Mouse (Mus musculus): ENCODE data around the gene Homer2. TPM values are rescaled to one million over a fixed set of nuclear protein-coding genes. Genes with fewer than 3 reads are reported as not detected.

The Homer2 gene
- polyA plus RNA-seq, 1 experiment: 1.1 TPM

GRCm38 (mm10) chr7:81626460-81626859 is 80.9 kb downstream of the Homer2 start:
- Histone ChIP-seq H3K4me3 (ENCODE audit: insufficient read depth, low read depth, low read length) (no peak overlapping the region), H3K27me3 (replicated peaks; ENCODE audit: control insufficient read depth, insufficient read depth, low read length) (no peaks in the 10 kb centered on the region), H3K36me3 (ENCODE audit: control insufficient read depth, insufficient read depth, low read length) (no peaks in the 10 kb centered on the region), H3K4me1 (ENCODE audit: control insufficient read depth, insufficient read depth, low read length) (no peaks in the 10 kb centered on the region), H3K27ac (ENCODE audit: insufficient read depth, low read depth, low read length) (no peak overlapping the region)
- TF ChIP-seq POLR2A (IDR thresholded peaks at IDR 0.05; ENCODE audit: low read depth, low read length) (no peak), CTCF (conservative IDR thresholded peaks at IDR 0.05; ENCODE audit: insufficient read depth, insufficient read length, low read depth, low read length) (peak; percentile 36; the same call in 1 of the 2 replicates)
- 82% methylated on average over 2 of the region's 2 CpGs for WGBS
- DNase-seq: peak; percentile 10

GRCm38 (mm10) chr7:81623767-81624166 is 83.6 kb downstream of the Homer2 start:
- 87% methylated on average over 6 of the region's 6 CpGs for WGBS

GRCm38 (mm10) chr7:81622793-81623192 is 84.5 kb downstream of the Homer2 start:
- WGBS: 75% methylated on average over 4 of the region's 4 CpGs
- DNase-seq: no peak
- Histone ChIP-seq H3K27me3 (replicated peaks; ENCODE audit: control insufficient read depth, insufficient read depth, low read length) (no peaks in the 10 kb centered on the region), H3K27ac (ENCODE audit: insufficient read depth, low read depth, low read length) (no peak overlapping the region), H3K36me3 (ENCODE audit: control insufficient read depth, insufficient read depth, low read length) (no peaks in the 10 kb centered on the region), H3K4me1 (ENCODE audit: control insufficient read depth, insufficient read depth, low read length) (no peaks in the 10 kb centered on the region), H3K4me3 (ENCODE audit: insufficient read depth, low read depth, low read length) (no peak overlapping the region)
- TF ChIP-seq CTCF (conservative IDR thresholded peaks at IDR 0.05; ENCODE audit: insufficient read depth, insufficient read length, low read depth, low read length) (no peak), POLR2A (IDR thresholded peaks at IDR 0.05; ENCODE audit: low read depth, low read length) (no peak)

More at GRCm38 (mm10) chr7:81623767-81624166, 83.6 kb downstream of the Homer2 start:
- TF ChIP-seq POLR2A (IDR thresholded peaks at IDR 0.05; ENCODE audit: low read depth, low read length): no peak
- no peak for TF ChIP-seq CTCF (conservative IDR thresholded peaks at IDR 0.05; ENCODE audit: insufficient read depth, insufficient read length, low read depth, low read length)
- no peaks in the 10 kb centered on the region for H3K36me3 ChIP-seq (ENCODE audit: control insufficient read depth, insufficient read depth, low read length)
- H3K4me1 ChIP-seq (ENCODE audit: control insufficient read depth, insufficient read depth, low read length): no peaks in the 10 kb centered on the region
- no peak for DNase-seq
- no peak overlapping the region for H3K4me3 ChIP-seq (ENCODE audit: insufficient read depth, low read depth, low read length)
- H3K27me3 ChIP-seq (replicated peaks; ENCODE audit: control insufficient read depth, insufficient read depth, low read length): no peaks in the 10 kb centered on the region
- H3K27ac ChIP-seq (ENCODE audit: insufficient read depth, low read depth, low read length): no peak overlapping the region

GRCm38 (mm10) chr7:81615031-81615430 is 92.3 kb downstream of the Homer2 start:
- no peak overlapping the region for H3K27ac ChIP-seq (ENCODE audit: insufficient read depth, low read depth, low read length)
- WGBS: 67% methylated on average over 9 of the region's 9 CpGs
- no peaks in the 10 kb centered on the region for H3K27me3 ChIP-seq (replicated peaks; ENCODE audit: control insufficient read depth, insufficient read depth, low read length)
- no peaks in the 10 kb centered on the region for H3K36me3 ChIP-seq (ENCODE audit: control insufficient read depth, insufficient read depth, low read length)
- no peak for DNase-seq
- no peak overlapping the region for H3K4me3 ChIP-seq (ENCODE audit: insufficient read depth, low read depth, low read length)
- H3K4me1 ChIP-seq (ENCODE audit: control insufficient read depth, insufficient read depth, low read length): no peaks in the 10 kb centered on the region
- no peak for TF ChIP-seq POLR2A (IDR thresholded peaks at IDR 0.05; ENCODE audit: low read depth, low read length)
- TF ChIP-seq CTCF (conservative IDR thresholded peaks at IDR 0.05; ENCODE audit: insufficient read depth, insufficient read length, low read depth, low read length): no peak

- TF ChIP-seq POLR2A (IDR thresholded peaks at IDR 0.05; ENCODE audit: low read depth, low read length): no peak
- TF ChIP-seq CTCF (conservative IDR thresholded peaks at IDR 0.05; ENCODE audit: insufficient read depth, insufficient read length, low read depth, low read length): no peak
- Histone ChIP-seq H3K4me1 (ENCODE audit: control insufficient read depth, insufficient read depth, low read length) (no peaks in the 10 kb centered on the region), H3K4me3 (ENCODE audit: insufficient read depth, low read depth, low read length) (no peak overlapping the region), H3K27me3 (replicated peaks; ENCODE audit: control insufficient read depth, insufficient read depth, low read length) (no peaks in the 10 kb centered on the region), H3K27ac (ENCODE audit: insufficient read depth, low read depth, low read length) (no peak overlapping the region), H3K36me3 (ENCODE audit: control insufficient read depth, insufficient read depth, low read length) (no peaks in the 10 kb centered on the region)
- WGBS: 89% methylated on average over 13 of the region's 13 CpGs
- no peak for DNase-seq
Measured at GRCm38 (mm10) chr7:81612856-81613635, 94.3 kb downstream of the Homer2 start.

GRCm38 (mm10) chr7:81610125-81610524 is 97.2 kb downstream of the Homer2 start:
- H3K27ac ChIP-seq (ENCODE audit: insufficient read depth, low read depth, low read length): no peak overlapping the region
- H3K4me3 ChIP-seq (ENCODE audit: insufficient read depth, low read depth, low read length): no peak overlapping the region
- H3K27me3 ChIP-seq (replicated peaks; ENCODE audit: control insufficient read depth, insufficient read depth, low read length): no peaks in the 10 kb centered on the region
- WGBS: 64% methylated on average over 18 of the region's 18 CpGs
- TF ChIP-seq CTCF (conservative IDR thresholded peaks at IDR 0.05; ENCODE audit: insufficient read depth, insufficient read length, low read depth, low read length) (peak; percentile 49), POLR2A (IDR thresholded peaks at IDR 0.05; ENCODE audit: low read depth, low read length) (no peak)
- DNase-seq: peak; percentile 7
- no peaks in the 10 kb centered on the region for H3K36me3 ChIP-seq (ENCODE audit: control insufficient read depth, insufficient read depth, low read length)
- no peaks in the 10 kb centered on the region for H3K4me1 ChIP-seq (ENCODE audit: control insufficient read depth, insufficient read depth, low read length)

- Histone ChIP-seq H3K4me1 (ENCODE audit: control insufficient read depth, insufficient read depth, low read length) (no peaks in the 10 kb centered on the region), H3K4me3 (ENCODE audit: insufficient read depth, low read depth, low read length) (no peak overlapping the region), H3K27ac (ENCODE audit: insufficient read depth, low read depth, low read length) (no peak overlapping the region), H3K36me3 (ENCODE audit: control insufficient read depth, insufficient read depth, low read length) (no peaks in the 10 kb centered on the region), H3K27me3 (replicated peaks; ENCODE audit: control insufficient read depth, insufficient read depth, low read length) (no peaks in the 10 kb centered on the region)
- 67% methylated on average over 5 of the region's 5 CpGs for WGBS
- DNase-seq: no peak
- TF ChIP-seq POLR2A (IDR thresholded peaks at IDR 0.05; ENCODE audit: low read depth, low read length) (no peak), CTCF (conservative IDR thresholded peaks at IDR 0.05; ENCODE audit: insufficient read depth, insufficient read length, low read depth, low read length) (no peak)
Measured at GRCm38 (mm10) chr7:81606452-81606851, 100.9 kb downstream of the Homer2 start.

Measured in kidney, adult 2 months (tissue).